Mouse (Mus musculus): ENCODE results near the gene Tspan13.

- TF ChIP-seq CTCF (IDR thresholded peaks at IDR 0.05; ENCODE audit: low read depth, low read length) (no peak), POLR2A (IDR thresholded peaks at IDR 0.05; ENCODE audit: extremely low read depth, insufficient read depth, low read length) (no peak)
Observed at GRCm38 (mm10) chr12:36072860-36073259, 30.6 kb upstream of the Tspan13 start.

Data from liver, adult 2 months (tissue).